Mouse (Mus musculus) E14TG2a.4 (cell line): ENCODE measurements around the gene Fer.

ENCODE experiments used
- CTCF ChIP-seq: conservative IDR thresholded peaks from 2 replicates; pipeline ENCODE4 v1.5.1; 2014; ENCODE audit warnings: low read length
- POU5F1 ChIP-seq: IDR thresholded peaks from 2 replicates; pipeline ENCODE4 v1.6.1; 2014; ENCODE audit warnings: low read length, borderline replicate concordance

- no peak for TF ChIP-seq CTCF
- TF ChIP-seq POU5F1: no peak
Measured at GRCm38 (mm10) chr17:63836641-63837040, 26.2 kb upstream of the Fer start.
